Mouse (Mus musculus): ENCODE data around the gene Nup210l.

GRCm38 (mm10) chr3:90231075-90231474 lies 127.1 kb downstream of the Nup210l start:
- TF ChIP-seq POLR2A (IDR thresholded peaks at IDR 0.05; ENCODE audit: extremely low read depth, insufficient read depth, low read length) (no peak), CTCF (IDR thresholded peaks at IDR 0.05; ENCODE audit: extremely low read depth, insufficient read depth, low read length) (no peak)

All from cortical plate, adult 2 months (tissue).